Mouse (Mus musculus): Measurements from ENCODE around the gene Raf1. TPM values are rescaled to one million over a fixed set of nuclear protein-coding genes. Genes with fewer than 3 reads are reported as not detected.
"Not testable (repeated sequence)": the region's sequence is repeated elsewhere in the genome, so short reads cannot be mapped to it uniquely, and the experiment has no call there.

The Raf1 gene
- polyA plus RNA-seq, 1 experiment from 2014 or later = 109 TPM

DNA sequence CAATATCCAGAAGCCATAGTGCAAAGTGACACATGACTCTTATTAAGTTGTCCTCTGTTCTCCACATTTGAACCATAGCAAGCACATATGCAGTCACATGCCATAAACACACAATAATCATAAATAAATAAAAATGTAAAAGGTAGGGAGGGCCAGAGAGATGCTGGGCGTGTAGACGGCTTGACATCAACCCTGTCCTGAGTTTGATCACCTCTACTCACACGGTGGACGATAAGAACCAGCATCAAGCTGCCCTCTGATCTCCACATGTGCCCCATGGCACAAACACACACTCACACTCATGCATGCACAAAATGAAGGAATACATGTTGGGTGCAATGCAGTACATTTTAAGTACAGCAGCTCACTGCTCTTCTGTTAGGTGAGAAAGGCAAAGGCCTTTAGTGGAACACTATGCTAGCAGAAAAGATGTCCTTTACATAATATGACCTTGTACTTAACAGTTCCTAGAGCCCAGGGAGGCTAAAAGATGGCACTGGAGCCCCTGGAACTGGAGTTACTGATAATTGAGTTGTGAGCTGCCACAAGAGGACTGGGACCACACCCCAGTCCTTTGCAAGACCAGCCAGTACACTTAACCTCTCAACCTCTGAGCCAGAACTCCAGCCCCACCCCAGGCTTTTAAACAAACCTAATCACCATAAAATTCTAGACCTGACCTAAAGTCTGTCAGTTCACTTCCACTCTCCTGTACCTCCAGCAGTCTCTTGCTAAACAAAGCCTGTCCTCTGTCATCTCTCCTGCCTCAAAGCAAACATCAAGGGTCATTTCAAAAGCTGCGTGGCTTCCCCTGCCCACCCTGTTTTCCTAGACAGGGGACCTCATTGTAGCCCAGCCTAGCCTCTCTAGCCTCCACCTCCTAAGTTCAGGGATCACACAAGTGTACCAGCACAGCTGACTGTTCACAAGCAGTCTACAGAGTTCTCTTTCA, 25.7 kb downstream of the Raf1 start:
- H3K4me2 ChIP-seq = peak overlapping the region; percentile 31
- H3K9me3 ChIP-seq (replicated peaks) = no peaks in the 10 kb centered on the region
- H3K9ac ChIP-seq = no peak overlapping the region; the same call in 1 of the 2 replicates
- WGBS = 35% methylated on average over 5 of the region's 5 CpGs
- peak; percentile 48; the same call in 1 of the 2 replicates for ATAC-seq (ENCODE audit: insufficient number of reproducible peaks, low FRiP score)
- H3K27ac ChIP-seq (ENCODE audit: poor library complexity, severe bottlenecking) = peak overlapping the region; percentile 57
- H3K27me3 ChIP-seq (replicated peaks) = no peaks in the 10 kb centered on the region
- no peak overlapping the region for H3K4me3 ChIP-seq
- peaks cover 42% of the 10 kb centered on the region for H3K4me1 ChIP-seq (replicated peaks)
- H3K36me3 ChIP-seq = 0 out of 2 replicates have a peak, but pooled peaks cover 4% of the 10 kb centered on the region

DNA sequence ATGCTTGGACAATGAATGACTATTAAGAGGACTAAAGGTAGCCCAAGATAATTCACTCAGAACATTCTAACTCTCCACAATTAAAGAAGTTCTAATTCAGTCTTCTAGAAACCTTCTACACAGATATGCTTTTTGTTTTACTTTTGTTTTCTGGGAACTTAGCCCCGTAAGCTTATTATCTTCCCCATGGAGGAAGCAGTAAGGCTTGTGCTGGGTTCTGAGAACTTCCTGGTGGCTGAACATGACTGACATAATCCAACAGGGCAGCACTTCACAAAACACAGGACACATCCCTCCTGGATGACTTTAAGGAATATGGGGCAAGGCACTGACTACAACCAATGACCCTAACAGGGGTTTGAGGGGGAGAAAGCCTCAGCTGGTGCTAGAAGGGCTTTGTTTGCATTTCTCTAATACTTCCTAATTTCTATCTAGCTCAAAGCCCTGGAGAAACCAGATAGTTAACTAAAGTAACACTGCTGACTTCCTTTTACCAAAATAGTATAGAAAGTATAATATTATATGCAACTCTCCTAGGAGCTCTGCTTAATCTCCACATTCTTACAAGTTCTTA, 26.6 kb downstream of the Raf1 start:
- Histone ChIP-seq H3K9me3 (replicated peaks) (no peaks in the 10 kb centered on the region), H3K27ac (ENCODE audit: poor library complexity, severe bottlenecking) (no peak overlapping the region), H3K9ac (no peak overlapping the region), H3K4me1 (replicated peaks) (peaks cover 42% of the 10 kb centered on the region), H3K4me3 (no peak overlapping the region), H3K27me3 (replicated peaks) (no peaks in the 10 kb centered on the region), H3K36me3 (0 out of 2 replicates have a peak, but pooled peaks cover 4% of the 10 kb centered on the region), H3K4me2 (no peak overlapping the region)
- 43% methylated on average over 1 of the region's 1 CpGs for WGBS
- no peak for ATAC-seq (ENCODE audit: insufficient number of reproducible peaks, low FRiP score)

DNA sequence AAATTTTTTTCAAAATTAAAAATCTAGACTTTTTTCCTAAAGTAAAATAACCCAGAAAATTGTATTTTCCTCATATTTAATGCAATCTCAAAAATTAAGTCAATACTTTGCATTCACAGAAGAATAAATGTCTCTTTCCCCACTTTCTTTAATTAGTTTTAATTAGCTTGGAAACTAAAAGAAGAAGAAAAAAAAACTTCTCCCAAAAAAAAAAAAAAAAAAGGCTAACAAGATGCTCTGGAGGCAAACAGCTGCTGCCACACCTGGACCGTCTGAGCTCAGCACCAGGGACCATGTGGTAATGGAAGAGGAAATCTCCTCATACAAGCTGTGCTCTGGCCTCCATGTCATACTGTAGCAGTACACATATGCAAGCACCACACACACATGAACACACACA, 33.1 kb downstream of the Raf1 start:
- Histone ChIP-seq H3K4me3 (no peak overlapping the region), H3K36me3 (peaks cover 44% of the 10 kb centered on the region), H3K4me2 (no peak overlapping the region), H3K27ac (ENCODE audit: poor library complexity, severe bottlenecking) (no peak overlapping the region), H3K9me3 (replicated peaks) (no peaks in the 10 kb centered on the region), H3K27me3 (replicated peaks) (no peaks in the 10 kb centered on the region), H3K9ac (no peak overlapping the region), H3K4me1 (replicated peaks) (peaks cover 4% of the 10 kb centered on the region)
- WGBS = 84% methylated on average over 1 of the region's 1 CpGs
- ATAC-seq (ENCODE audit: insufficient number of reproducible peaks, low FRiP score) = no peak

DNA sequence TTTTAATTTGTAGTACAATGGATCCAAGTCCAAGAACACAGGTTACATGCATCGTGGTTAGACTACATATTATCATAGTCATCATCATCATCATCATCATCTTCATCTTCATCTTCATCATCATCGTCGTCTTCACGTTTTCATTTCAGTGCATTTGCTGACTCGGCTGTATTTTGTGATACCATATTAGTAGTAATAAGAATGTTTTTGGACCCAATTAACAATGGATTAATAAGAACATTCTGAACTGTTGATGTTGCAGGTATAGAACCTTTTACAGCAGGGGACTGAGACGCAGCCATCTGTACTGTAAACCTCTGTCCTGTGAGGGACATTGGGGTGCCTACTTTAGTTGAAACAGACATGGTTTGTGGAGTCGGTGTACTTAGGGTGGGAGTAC, 38.2 kb downstream of the Raf1 start:
- H3K27ac ChIP-seq (ENCODE audit: poor library complexity, severe bottlenecking); H3K4me2 ChIP-seq; H3K9me3 ChIP-seq (replicated peaks); H3K27me3 ChIP-seq (replicated peaks); H3K4me1 ChIP-seq (replicated peaks); ATAC-seq (ENCODE audit: insufficient number of reproducible peaks, low FRiP score); H3K4me3 ChIP-seq; H3K9ac ChIP-seq: not testable (repeated sequence)
- peaks cover 79% of the 10 kb centered on the region for H3K36me3 ChIP-seq
- 93% methylated on average over 7 of the region's 7 CpGs for WGBS

DNA sequence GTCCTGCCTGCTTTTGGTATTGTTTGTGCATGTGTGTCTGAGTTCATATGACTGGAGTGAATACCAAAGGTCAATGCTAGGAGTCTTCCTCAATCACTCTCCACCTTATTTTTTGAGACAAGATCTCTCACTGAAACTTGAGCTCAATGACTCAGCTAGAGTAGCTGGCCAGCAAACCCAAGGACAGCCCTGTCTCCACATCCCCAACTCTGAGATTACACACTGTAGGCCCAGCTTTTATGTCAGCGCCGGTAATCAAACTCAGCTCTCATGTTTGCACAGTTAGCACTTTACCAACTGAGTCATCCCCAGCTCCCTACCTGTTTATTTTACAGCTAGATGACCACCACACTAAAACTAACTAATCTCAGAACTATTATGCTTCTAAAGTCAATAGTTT, 42.4 kb downstream of the Raf1 start:
- no peak overlapping the region for H3K4me2 ChIP-seq
- no peaks in the 10 kb centered on the region for H3K9me3 ChIP-seq (replicated peaks)
- H3K27ac ChIP-seq (ENCODE audit: poor library complexity, severe bottlenecking) = no peak overlapping the region
- no peaks in the 10 kb centered on the region for H3K27me3 ChIP-seq (replicated peaks)
- no peak for ATAC-seq (ENCODE audit: insufficient number of reproducible peaks, low FRiP score)
- H3K4me3 ChIP-seq = no peak overlapping the region
- no peak overlapping the region for H3K9ac ChIP-seq
- peaks cover 85% of the 10 kb centered on the region for H3K36me3 ChIP-seq
- WGBS = 89% methylated on average over 2 of the region's 2 CpGs
- no peaks in the 10 kb centered on the region for H3K4me1 ChIP-seq (replicated peaks)

DNA sequence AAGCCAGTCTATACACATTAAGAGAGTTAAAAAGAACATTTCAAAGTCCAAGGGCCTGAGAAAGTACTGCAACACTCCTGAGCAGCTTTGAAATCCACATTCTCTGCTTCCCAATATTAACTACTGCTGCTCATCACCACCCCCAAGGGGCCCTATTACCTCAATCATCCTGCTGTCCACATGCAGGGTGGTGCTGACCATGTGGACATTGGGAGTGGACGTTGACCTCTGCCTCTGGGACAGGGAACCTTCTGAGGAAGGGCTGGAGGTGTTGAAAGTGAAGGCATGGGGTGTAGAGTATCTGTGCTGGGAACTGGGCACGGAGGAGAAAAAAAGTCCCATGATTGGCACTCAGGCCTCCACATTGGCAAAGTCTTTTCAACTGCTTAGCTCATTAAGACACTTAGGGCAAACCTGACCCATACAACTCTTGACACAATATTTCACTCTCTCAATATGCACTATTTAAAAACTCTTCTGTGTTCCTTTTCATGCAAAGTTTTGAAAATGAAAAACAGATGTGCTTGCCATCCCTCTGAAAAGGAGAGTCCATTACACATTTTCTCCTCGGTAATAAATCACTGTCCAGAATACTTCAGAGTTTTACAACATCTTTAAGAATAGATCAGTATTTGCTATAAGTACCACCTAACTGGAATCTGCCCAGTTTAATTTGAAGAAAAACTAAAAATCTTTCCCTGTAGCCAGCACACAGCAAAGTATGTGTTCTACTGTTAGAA, 45.2 kb downstream of the Raf1 start:
- Histone ChIP-seq H3K9ac (no peak overlapping the region), H3K9me3 (replicated peaks) (no peaks in the 10 kb centered on the region), H3K4me3 (no peak overlapping the region), H3K27ac (ENCODE audit: poor library complexity, severe bottlenecking) (no peak overlapping the region), H3K4me2 (no peak overlapping the region), H3K4me1 (replicated peaks) (no peaks in the 10 kb centered on the region), H3K27me3 (replicated peaks) (no peaks in the 10 kb centered on the region), H3K36me3 (peaks cover 86% of the 10 kb centered on the region)
- no peak for ATAC-seq (ENCODE audit: insufficient number of reproducible peaks, low FRiP score)
- WGBS = 86% methylated on average over 3 of the region's 3 CpGs

DNA sequence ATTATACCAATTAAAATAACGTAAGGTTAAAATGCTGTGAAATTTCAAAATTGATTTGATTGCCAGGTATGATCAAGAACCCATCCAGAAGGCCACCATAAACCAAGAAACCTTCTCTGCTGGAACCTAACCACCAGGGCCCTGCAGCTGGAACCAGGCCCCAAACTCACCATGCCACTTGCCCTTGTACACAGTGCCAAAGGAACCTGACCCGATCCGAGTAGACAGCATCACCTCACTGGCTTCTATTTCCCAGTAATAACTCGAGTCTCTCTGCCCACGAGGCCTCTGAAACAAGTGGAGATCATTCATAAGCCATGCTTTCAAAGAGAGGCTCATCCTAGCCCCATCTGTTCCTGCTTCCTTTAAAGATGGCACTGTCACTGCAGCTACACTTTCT, 50.3 kb downstream of the Raf1 start:
- WGBS = 84% methylated on average over 5 of the region's 5 CpGs
- no peaks in the 10 kb centered on the region for H3K9me3 ChIP-seq (replicated peaks)
- H3K9ac ChIP-seq = no peak overlapping the region
- no peak overlapping the region for H3K27ac ChIP-seq (ENCODE audit: poor library complexity, severe bottlenecking)
- no peak overlapping the region for H3K4me3 ChIP-seq
- H3K36me3 ChIP-seq = peaks cover 90% of the 10 kb centered on the region
- H3K4me1 ChIP-seq (replicated peaks) = no peaks in the 10 kb centered on the region
- H3K27me3 ChIP-seq (replicated peaks) = no peaks in the 10 kb centered on the region
- no peak for ATAC-seq (ENCODE audit: insufficient number of reproducible peaks, low FRiP score)
- no peak overlapping the region for H3K4me2 ChIP-seq

DNA sequence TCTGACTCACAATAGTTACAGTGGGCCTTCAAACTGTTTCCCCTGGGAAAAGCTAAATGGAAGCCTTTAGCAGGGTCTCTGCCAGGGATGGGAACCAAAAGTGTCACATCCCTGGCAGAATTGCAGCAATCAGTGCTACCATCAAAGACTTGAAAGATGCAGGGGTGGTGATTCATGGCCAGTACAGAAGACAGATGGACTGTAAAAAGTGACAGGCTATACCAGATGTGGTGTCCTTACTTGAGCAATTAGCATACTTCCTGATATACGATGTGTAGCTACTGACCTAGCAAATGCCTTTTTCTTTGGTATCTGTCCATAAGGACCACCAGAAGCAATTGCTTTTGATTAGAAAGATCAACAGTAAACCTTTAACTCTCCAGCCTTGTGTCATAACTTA, 55.5 kb downstream of the Raf1 start:
- no peaks in the 10 kb centered on the region for H3K4me1 ChIP-seq (replicated peaks)
- no peaks in the 10 kb centered on the region for H3K9me3 ChIP-seq (replicated peaks)
- WGBS = 78% methylated on average over 1 of the region's 1 CpGs
- no peak overlapping the region for H3K27ac ChIP-seq (ENCODE audit: poor library complexity, severe bottlenecking)
- no peak overlapping the region for H3K9ac ChIP-seq
- H3K4me3 ChIP-seq = no peak overlapping the region
- no peak for ATAC-seq (ENCODE audit: insufficient number of reproducible peaks, low FRiP score)
- no peak overlapping the region for H3K4me2 ChIP-seq
- H3K27me3 ChIP-seq (replicated peaks) = no peaks in the 10 kb centered on the region
- H3K36me3 ChIP-seq = peaks cover 97% of the 10 kb centered on the region

DNA sequence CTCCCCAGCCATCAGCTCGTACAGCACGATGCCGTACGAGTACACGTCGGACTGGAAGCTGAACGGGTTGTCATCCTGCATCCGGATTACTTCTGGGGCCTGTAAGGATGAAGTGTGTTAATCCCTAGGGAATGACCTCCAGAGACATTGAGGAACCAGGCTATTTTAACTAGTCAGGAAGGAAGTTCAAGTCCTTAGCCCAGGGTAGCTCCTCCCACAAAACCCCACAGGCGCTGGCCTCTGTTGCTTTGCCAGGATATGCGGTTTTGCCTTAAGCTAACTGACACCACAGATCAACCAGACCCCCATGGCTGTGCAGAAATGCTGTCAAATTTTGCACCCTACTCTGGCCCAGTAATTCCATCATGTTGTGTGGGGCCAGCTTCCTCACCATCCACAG, 56.6 kb downstream of the Raf1 start:
- 88% methylated on average over 10 of the region's 10 CpGs for WGBS
- Histone ChIP-seq H3K36me3 (peaks cover 96% of the 10 kb centered on the region), H3K4me1 (replicated peaks) (no peaks in the 10 kb centered on the region), H3K9me3 (replicated peaks) (no peaks in the 10 kb centered on the region), H3K9ac (no peak overlapping the region), H3K4me2 (no peak overlapping the region), H3K27me3 (replicated peaks) (no peaks in the 10 kb centered on the region), H3K4me3 (no peak overlapping the region), H3K27ac (ENCODE audit: poor library complexity, severe bottlenecking) (no peak overlapping the region)
- no peak for ATAC-seq (ENCODE audit: insufficient number of reproducible peaks, low FRiP score)

DNA sequence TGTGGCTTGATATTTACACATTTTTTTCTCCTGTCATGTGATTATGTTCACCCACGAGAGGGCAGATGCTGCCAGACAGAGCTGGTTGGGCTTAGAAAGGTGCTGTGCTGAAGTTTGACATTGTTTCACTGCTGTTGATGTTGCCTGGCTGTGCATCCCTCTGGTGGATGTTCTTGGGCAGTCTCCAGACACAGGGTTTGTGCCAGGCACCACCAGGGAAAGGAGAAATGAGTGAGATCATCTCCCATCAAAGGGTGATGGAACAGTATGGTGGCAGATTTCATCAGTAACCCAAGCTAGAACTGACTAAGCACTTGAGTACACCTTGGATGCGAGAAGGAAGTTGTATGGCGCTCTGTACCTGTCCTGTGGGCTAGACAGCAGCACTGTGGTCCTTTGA, 60.5 kb downstream of the Raf1 start:
- no peak for ATAC-seq (ENCODE audit: insufficient number of reproducible peaks, low FRiP score)
- no peak overlapping the region for H3K9ac ChIP-seq
- 87% methylated on average over 3 of the region's 3 CpGs for WGBS

DNA sequence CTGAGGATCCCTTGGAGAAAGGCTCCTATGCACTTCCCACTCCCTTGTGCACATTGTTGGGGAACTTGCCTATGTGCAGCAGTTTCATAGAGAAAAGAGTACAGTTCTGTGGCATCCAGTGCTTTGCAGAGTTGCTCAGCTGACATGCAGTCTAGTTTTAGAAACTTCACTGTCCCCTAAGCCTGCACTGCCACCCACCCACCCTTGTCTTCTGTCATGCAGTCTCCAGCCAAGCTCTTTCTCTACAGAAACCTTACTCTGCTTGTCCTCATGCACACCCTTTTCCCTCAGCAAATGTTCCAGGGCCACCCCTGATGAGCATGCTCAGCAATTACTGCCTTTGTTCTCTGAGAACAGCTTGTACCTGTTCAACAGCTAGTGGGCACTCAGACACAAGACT, 62.6 kb downstream of the Raf1 start:
- Histone ChIP-seq H3K9me3 (replicated peaks) (no peaks in the 10 kb centered on the region), H3K4me2 (no peak overlapping the region), H3K27ac (ENCODE audit: poor library complexity, severe bottlenecking) (no peak overlapping the region), H3K4me3 (no peak overlapping the region), H3K27me3 (replicated peaks) (no peaks in the 10 kb centered on the region), H3K36me3 (peaks cover 91% of the 10 kb centered on the region), H3K9ac (no peak overlapping the region), H3K4me1 (replicated peaks) (no peaks in the 10 kb centered on the region)
- no peak for ATAC-seq (ENCODE audit: insufficient number of reproducible peaks, low FRiP score)

More for the DNA sequence above, 60.5 kb downstream of the Raf1 start:
- no peak overlapping the region for H3K27ac ChIP-seq (ENCODE audit: poor library complexity, severe bottlenecking)
- H3K4me1 ChIP-seq (replicated peaks) = no peaks in the 10 kb centered on the region
- no peaks in the 10 kb centered on the region for H3K27me3 ChIP-seq (replicated peaks)
- H3K4me3 ChIP-seq = no peak overlapping the region
- peaks cover 98% of the 10 kb centered on the region for H3K36me3 ChIP-seq
- no peak overlapping the region for H3K4me2 ChIP-seq
- H3K9me3 ChIP-seq (replicated peaks) = no peaks in the 10 kb centered on the region

All from heart, embryonic 12.5 days (tissue).